Mouse (Mus musculus) heart, adult 2 months (tissue): Measurements from ENCODE around the gene Cfp.

Experiments used
- CTCF ChIP-seq: fragments of 200-600 bp; IDR thresholded peaks from 2 replicates; pipeline ENCODE4 v1.8.1; 2022; ENCODE audit warnings: antibody characterized with exemption, mild to moderate bottlenecking, moderate library complexity
- EP300 ChIP-seq: fragments of 200-500 bp; IDR thresholded peaks from 2 replicates; pipeline ENCODE4 v1.6.1; 2011; ENCODE audit warnings: low read depth, low read length, control low read depth; ENCODE audit not compliant: insufficient read depth
- POLR2A ChIP-seq: fragments of 200-500 bp; IDR thresholded peaks from 2 replicates; pipeline ENCODE4 v1.6.1; 2011; ENCODE audit warnings: mild to moderate bottlenecking, low read depth, low read length, control low read depth; ENCODE audit not compliant: insufficient read depth

DNA sequence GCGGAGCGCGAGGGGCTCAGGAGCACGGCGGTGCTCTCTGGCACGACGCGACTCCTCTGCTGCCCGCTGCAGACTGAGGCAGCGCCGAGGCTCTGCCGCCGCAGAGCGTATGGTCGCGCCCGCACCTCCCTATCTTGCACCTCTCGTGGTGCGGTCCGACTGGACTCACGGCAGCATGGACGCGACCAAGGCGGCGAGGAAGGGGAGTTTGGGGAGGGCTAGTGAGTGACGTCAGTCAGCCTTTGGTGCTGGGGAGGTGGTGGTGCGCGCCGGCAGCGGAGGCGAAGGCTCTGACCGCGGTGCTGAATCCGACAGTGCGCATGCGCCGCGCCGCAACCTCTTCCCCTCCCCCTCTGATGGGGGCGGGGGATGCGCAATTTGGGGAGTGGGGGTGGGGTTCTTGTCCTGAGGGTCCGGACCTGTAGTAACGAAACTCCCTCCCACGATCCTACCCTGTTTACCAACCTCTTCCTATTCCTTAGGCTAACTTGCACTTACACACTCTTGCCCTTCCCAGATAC, 10.5 kb downstream of the Cfp start, which contains the start of gene Syn1:
- TF ChIP-seq CTCF: no peak
- no peak for TF ChIP-seq POLR2A
- TF ChIP-seq EP300: no peak
